Mouse (Mus musculus) ovary, postnatal 10 days (tissue): ENCODE results near the gene Smok3c.
A peak's percentile ranks its signal among the peaks of the same experiment; 100 is the strongest.
"Not testable (repeated sequence)": the region's sequence is repeated elsewhere in the genome, so short reads cannot be mapped to it uniquely, and the experiment has no call there.

Source experiments
- DNase-seq: peaks from one replicate; pipeline ENCODE4 v3.0.0; 2022; ENCODE audit warnings: low spot score

Smok3c gene

DNA sequence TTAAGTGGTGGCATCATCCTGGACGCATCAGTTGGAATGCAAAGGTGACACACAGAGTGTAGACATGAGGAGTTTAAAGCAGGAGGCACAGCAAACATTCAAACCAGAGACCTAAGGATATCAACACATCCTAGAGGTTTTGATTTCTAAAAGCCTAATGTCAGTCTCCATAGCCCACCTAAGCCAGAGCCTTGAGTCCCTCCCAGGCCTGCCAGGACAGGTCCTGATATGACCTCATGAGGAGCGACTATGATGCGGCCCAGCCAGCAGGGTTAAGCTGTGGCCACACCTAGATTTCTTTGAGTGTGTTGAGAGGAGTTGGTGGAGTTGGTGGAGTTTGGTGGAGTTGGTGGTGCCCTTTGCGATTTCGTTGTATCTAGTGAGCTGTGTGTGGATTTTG is at the start of gene Smok3c:
Smok3c (plus strand) TSS at position 301 of the 400 bp plus-strand sequence.
- DNase-seq: not testable (repeated sequence)

DNA sequence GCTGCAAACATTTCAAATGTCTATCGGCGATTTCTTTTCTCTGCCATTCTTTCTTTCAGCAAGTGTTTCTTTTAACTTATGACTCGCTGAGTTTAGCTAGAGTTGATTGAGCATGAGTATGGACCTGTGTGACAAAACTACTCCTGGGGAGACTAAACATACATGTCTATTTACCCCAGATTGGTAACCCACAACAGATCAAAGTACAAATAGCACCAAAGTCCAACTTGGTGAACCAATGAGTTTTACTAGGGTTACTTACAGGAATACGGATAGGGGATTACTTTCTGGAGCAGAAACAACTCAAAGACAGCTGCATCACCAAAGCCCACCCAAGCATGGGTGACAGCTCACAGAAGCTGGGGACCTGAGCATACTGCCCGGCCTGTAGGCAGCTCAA is 43.6 kb upstream of the Smok3c start:
- no peak for DNase-seq

DNA sequence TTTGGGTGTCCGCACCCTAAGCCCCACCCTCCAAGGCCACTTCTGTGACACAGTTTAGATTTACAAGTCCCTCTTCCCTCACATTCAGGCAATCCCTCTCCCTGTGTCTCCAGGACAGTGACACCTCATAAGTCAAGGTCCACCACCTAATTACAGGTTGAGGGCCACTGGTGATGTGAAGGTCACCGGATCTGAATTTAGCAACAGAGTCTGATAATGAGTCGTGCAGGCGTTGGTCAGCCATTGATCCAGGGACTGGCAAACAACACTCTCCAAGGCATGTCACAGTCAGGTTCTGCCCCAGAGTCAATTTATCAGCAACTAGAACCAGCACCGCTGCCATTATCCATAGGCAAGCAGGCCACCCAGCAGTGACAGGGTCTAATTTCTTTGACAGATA is 40.6 kb upstream of the Smok3c start:
- DNase-seq: no peak

DNA sequence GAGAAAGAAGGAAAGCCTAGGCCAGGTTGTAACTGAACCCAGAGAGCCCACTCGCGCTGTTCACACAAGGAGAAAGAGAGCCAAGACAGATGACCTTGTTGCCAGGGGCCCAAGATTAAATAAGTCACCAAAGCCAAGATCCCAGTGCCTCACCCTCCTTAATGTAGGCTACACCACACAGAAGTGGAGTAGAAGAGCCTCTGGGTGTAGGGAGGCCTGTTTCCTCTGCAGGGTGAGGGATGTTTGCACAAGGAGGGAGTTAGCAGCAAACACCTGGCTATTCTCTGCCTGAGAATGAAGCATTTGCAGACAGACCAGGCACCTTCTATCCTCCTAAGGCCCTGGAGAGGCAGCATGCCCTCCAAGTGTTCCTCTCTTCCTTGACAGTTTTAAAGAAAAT is 36.5 kb upstream of the Smok3c start:
- no peak for DNase-seq

DNA sequence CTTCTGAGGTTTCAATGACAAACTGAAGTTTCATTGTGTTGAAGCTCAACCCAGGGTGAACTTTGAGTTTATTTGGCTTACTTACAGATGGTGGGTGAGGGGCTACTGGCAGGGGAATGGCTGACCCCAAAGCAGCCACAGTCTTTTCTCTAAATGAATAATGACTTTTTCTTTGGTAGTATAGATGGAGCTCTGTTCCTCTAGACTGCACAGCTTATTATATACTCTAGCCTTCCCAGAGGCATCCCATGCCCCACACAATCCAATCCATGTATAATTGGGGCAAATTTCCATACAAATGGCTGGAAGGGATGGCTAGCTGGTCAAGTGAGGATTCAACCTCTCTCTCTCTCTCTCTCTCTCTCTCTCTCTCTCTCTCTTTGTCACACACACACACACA is 36.0 kb upstream of the Smok3c start:
- DNase-seq: no peak

DNA sequence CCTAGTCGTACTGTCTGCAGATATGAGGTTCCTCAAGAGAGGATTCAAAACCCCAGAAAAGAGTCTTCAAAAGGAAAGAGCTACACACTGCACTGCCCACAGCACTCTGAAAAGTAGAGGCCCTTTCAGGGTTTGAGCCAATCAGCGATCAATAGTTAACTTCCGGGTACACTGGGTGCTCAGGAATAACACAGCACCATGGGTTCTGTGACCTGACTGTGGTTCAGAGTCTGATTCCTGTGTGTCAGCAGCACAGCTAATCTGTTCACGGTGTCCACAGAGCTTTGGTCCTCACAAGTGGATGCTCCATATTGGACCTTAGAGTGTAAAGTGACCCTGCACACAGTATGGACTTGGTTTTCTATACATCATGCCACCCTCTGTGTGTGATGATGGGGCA is 33.4 kb upstream of the Smok3c start:
- not testable (repeated sequence) for DNase-seq

DNA sequence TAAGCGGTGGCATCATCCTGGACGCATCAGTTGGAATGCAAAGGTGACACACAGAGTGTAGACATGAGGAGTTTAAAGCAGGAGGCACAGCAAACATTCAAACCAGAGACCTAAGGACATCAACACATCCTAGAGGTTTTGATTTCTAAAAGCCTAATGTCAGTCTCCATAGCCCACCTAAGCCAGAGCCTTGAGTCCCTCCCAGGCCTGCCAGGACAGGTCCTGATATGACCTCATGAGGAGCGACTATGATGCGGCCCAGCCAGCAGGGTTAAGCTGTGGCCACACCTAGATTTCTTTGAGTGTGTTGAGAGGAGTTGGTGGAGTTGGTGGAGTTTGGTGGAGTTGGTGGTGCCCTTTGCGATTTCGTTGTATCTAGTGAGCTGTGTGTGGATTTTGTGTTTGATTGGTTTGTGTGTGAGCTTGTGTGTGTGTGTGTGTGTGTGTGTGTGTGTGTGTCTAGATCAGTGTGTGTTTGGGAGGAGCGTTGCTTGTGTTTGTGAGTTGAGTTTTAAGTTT is 32.0 kb upstream of the Smok3c start, which contains the start of the genes Smok3a and Smok3b:
Smok3a (plus strand) TSS at position 301 of the 519 bp plus-strand sequence.
Smok3b (plus strand) TSS at position 469 of the 519 bp plus-strand sequence.
- DNase-seq: not testable (repeated sequence)

DNA sequence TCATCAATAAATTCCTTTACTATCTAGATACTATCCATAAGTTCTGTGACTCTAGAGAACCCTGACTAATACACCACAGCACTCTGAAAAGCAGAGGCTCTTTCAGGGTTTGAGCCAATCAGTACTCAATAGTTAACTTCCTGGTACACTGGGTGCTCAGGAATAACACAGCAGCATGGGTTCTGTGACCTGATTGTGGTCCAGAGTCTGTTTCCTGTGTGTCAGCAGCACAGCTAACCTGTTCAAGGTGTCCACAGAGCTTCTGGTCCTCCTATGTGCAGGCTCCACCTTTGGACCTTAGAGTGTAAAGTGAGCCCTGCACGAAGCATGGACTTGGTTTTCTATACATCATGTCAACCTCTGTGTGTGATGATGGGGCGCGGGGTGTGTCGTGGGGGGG is 20.8 kb downstream of the Smok3c start:
- no peak for DNase-seq

DNA sequence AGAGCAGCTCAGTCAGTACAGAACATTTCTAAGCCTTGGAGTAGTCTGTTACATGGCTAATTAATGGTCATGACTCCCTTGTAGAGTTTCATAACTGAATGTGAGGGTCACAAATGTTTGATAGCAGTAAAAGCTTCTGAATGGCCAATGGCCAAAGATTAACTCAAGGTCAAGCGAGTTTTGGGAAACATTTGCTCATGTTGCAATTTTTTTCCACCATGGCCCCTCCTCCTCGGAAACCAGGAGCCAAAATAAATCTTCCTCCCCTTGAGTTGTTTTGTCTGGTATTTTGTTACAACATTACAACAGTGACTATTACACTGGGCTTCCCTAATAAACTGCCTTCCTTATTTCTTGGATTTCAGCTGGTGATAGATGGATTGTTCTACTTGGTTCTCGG is 22.7 kb downstream of the Smok3c start:
- no peak for DNase-seq

DNA sequence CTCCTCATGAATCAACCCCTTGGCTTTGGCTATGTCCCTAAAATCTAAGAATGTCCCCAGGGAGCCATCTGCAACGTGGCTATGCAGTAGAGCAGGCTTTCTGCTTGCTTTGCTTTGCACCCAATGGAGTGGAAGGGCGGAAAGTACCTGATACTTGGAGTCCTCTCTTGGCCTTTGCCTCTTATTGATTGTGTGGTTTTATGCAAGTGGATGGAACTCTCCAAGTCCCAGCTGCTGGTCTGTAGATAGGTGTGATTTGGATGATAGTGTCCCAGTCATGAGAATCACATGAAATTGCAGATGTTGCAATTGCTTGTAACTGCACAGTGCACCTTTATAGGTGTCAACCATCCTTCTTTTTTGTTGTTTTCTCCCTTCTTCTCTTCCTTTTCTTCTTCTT is 23.2 kb downstream of the Smok3c start:
- DNase-seq: no peak

DNA sequence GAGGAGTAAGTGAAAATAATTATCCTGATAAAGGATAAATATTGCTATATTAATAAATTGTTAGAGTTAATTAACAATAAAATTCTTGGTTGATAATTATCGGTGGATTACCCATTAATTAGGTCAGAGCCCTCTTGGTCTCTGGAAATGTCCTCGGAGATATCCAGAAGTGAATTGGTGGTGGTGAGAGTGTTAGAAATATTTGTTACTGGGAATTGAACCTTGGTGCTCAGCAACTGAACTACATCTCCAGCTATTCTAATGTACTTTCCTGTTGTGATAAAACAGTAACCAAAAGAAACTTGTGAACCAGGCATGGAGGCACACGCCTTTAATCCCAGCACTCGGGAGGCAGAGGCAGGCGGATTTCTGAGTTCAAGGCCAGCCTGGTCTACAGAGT is 27.5 kb downstream of the Smok3c start:
- DNase-seq: no peak

DNA sequence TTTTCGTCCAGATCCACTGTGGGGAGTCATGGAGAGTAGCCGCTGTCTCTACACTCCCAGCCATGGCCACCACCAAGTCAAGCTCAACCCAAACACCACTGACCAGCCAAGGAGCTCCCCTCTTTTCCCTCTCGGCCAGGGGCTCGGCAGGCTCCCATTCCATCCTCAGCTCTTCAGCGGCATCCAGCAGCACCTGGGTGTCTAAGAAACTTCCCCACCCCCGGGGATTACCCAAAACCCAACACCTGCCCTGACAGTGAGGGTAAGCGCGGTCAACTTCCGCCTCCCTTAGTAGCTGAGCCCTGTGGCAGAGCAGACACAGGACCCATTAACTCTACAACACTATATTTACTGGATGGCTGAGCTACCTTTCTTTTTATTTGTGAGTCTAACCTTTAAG is 28.5 kb downstream of the Smok3c start:
- DNase-seq: no peak

DNA sequence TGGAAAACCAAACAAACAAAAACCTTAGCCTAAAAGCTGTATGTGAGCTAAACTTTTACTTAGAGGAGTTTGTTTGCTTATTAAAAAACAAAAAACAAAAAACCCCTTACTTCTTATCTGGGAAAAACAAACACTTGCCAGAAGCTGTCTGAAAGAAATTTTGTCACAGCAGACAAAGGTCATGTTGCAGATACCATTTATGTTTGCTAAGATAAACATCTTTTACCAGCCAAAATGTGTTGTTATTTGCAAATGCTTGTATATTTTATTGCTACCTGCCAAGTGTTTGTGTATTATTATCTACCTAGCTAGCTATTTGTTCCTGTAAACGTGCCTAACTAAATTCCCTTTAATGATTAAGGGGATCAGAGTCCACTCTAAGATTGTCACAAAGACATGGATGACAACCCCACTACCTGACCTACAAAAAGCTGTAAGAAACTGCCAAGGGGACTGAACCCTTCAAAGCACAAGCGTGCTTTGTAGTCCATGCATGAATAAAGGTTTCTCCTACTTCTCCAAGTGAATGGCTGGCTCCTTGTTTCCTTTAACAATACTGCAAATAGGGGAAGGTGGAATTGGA is 30.4 kb downstream of the Smok3c start:
- DNase-seq: no peak

DNA sequence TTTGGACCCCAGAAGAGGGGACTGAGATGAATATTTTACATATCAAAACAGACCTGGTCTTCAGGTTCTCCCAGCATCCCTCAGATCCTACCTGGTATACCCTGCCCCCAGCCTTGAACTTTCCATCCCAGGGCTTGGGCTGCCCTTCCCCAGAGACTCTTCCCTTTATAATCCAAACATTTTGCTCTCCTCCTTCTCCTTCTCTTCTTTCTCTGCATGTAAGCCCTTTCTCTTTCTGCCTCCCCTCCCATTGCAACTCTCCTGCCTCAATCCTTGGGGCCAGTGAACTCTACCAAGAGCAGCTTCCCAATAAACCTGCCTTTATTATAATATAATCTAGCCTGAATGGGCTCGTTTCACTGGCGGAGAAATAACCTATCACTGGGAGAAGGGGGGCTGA is 30.9 kb downstream of the Smok3c start:
- DNase-seq: no peak

DNA sequence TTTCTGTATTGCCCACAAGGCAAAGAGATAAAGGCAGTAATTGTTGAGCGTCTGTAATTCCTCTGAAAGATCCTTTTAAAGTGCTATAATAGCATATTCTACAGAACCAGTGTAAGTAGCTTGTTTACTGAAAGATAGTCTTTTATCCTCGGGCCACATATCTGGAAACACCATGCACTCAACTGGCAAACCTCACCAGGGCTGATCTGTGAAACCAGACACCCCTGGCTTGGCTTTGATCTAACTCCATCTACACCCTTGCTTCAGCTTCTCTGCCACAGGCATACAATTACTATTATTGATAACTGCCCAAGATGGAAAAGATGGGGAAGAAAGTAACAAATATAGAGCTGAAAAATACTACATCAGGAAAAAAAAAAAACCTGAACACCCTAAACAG is 31.5 kb downstream of the Smok3c start:
- no peak for DNase-seq

DNA sequence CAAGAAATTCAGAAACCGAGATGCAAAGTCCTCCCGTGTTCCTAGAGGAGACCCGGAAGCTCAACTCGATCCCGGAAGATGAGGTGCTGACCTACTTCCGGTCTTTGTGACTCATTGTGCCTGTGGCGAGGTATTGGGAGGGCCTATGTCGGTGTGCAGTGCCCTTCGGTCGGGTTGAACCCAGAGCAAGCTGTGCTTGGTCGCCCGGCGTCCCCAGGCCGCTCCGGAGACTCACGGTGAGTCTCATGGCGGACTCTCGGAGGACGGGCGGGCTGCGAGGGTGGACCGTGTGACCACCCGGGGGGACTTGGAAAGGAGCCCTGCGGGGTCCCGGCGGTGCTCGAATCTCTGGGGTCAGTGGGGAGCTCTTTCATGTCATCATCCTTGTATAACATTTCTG is 32.0 kb downstream of the Smok3c start, which contains the start of gene Zkscan1:
Zkscan1 (plus strand) TSS at position 89 of the 400 bp plus-strand sequence.
- DNase-seq: peak; percentile 44

DNA sequence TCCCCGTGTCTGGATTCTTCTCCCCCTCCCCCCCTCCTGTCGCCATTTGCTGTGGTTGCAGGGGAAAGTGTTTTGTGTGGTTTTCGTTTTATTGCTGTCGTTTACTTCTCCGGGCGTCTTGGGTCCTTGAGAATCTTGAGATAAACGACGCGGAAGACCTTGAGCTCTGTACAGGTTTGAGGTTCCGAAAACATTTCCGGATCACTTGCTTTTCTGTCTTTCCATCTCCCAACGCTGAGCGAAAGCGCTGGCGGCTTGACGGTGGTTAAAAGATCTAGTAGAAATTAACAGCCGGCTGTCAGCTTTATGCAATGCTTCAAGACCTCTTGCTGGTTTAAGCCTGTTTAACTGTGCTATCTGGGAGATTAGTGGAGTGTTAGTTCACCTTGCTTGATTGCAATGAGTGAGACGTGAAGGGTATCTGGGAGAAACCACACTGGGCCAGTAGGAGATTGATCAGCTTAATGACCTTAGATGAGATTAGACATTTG is 32.5 kb downstream of the Smok3c start:
- no peak for DNase-seq

DNA sequence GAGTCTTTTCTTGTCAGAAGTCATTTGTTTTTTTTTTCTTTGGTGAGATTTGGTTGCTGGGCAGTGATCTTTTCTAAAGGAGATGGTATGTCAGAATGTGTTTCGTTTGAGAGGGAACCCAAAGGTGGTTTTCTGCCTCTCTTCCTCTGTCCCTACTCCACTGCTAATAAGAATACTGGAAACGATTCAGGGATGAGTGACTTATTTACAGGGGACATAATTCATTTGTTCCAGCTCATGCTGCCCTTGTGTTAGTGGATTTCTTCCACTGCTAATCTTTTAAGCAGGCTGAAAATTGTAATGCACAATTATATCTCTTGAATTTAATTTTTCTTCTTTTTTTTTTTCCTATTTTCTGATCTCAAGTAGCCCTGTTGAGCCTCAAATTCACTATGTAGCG is 33.8 kb downstream of the Smok3c start:
- DNase-seq: no peak

DNA sequence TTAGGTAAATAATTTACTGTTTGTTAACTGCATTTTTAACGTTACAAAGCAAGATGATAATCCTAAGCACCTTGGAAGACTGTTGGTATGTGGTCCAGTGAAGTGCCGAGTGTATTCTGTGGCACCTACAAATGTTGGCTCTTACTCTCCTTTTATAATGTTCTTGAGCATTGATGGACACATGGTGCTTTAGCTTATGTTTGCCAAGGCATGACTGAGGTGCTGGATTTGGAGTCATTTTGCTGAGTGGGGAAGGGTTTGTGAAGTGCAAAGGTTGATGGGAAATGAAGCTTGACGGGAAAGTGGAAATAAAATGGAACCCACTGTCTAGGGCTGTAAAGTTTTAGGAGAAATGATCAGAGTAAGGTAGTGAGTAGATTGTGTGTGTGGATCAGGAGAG is 35.4 kb downstream of the Smok3c start:
- DNase-seq: no peak

DNA sequence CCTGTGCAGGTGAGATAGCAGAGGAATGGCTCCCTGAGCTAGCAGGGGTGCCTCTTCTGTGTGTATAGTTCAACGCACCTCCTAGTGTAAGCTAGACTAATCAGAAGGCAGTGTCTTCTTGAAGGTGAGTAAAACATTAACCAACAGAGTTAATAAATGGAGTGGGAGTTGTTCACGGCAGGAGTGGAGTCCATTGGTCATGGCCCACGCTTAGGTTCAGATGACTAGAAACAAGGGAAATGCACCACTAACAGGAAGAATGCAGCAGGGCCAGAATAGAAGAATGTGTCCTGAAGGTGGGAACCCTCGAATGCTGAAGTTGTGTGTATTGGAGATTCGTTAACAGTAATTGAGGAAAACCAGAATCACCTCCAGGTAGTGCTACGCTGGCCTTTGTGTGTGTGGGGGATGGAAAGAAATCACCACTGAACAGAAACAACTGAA is 36.1 kb downstream of the Smok3c start:
- no peak for DNase-seq

DNA sequence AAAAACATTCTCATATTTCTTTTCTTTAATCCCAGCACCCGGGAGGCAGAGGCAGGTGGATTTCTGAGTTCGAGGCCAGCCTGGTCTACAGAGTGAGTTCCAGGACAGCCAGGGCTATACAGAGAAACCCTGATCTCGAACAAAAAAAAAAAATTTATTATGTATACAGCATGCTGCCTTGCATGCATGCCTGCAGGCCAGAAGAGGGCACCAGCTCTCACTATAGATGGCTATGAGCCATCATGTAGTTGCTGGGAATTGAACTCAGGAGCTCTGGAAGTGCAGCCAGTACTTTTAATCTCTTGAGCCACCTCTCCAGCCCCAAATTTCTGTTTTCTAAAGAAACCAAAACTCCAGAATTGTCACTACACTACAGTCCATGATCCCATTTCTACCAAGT is 37.3 kb downstream of the Smok3c start:
- no peak for DNase-seq

DNA sequence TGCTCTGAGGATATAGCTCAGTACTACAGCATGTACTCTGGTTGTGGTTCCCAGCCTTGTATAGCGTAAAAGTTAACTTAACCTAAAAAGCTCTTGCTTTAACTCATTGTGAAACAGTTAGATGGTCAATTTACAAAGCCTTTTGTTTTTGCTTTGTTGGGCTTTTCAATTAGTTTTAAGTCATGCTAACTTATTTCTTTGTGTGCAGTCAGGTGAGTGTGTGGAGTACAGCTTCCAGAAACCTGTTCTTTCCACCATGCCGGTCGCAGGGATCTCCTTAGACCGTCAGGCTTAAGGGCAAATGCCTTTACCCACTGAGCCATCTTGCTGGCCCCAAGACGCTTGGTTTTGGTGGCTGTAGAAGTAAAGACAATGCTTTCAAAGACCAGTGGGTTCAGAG is 37.7 kb downstream of the Smok3c start:
- no peak for DNase-seq

DNA sequence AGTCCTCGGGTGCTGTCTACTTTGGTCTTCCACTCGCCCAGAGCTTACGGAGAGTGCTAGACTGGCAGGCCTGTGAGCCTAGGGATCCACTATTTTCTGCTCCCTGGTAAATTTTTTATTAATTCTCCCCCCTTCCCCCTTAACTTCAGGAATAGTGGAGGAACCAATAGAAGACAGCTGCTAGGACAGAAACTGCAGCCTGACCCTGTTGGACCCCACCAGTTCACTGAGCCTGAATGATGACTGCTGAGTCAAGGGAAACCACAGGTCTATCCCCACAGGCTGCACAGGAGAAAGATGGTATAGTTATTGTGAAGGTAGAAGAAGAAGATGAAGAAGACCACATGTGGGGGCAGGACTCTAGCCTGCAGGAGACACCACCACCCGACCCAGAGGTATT is 39.8 kb downstream of the Smok3c start:
- DNase-seq: no peak

DNA sequence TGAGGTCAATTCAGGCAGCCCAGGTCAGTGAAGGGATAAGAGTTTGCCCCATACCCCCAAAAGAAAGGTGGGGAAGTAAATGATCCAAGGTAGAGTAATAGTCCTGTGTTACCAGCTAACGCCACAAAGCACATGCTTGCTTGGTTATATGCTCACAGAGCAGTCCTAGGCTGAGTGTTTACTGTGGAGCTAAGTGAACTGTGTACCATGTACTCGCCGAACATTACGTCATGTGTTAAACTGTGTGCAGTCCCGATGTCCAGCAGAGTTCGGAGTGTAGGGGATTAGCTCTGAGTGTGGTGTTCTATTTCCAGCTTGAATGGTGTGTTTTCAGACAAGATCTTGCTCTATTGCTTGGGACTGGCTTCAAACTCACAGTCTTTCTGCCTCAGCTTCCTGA is 41.5 kb downstream of the Smok3c start:
- DNase-seq: no peak
